Mouse (Mus musculus) induced T-regulatory cell, adult 2 months (primary cell): ENCODE measurements around the gene Zfp316.

Source experiments
- DNase-seq: peaks from one replicate; pipeline ENCODE4 v3.0.0-alpha.2; 2012; ENCODE audit warnings: low read depth

The Zfp316 gene

GRCm38 (mm10) chr5:143269363-143270150 lies at the start of gene Zfp316:
Gene Zfp316 (minus strand): TSS chr5:143270022.
- peak; percentile 64 for DNase-seq

- no peak for DNase-seq
Observed at GRCm38 (mm10) chr5:143317288-143317610, 47.4 kb upstream of the Zfp316 start.

GRCm38 (mm10) chr5:143316605-143317287 lies 46.9 kb upstream of the Zfp316 start:
- DNase-seq = no peak

- DNase-seq = no peak
Observed at GRCm38 (mm10) chr5:143315514-143315888, 45.7 kb upstream of the Zfp316 start.

- peak; percentile 90 for DNase-seq
Observed at GRCm38 (mm10) chr5:143314730-143315513, 45.1 kb upstream of the Zfp316 start, which contains the start of gene E130309D02Rik. Gene E130309D02Rik (minus strand): TSS chr5:143315360.

- DNase-seq = no peak
Observed at GRCm38 (mm10) chr5:143314183-143314729, 44.4 kb upstream of the Zfp316 start.

GRCm38 (mm10) chr5:143311886-143312285 lies 42.1 kb upstream of the Zfp316 start:
- DNase-seq = peak; percentile 93

GRCm38 (mm10) chr5:143309916-143310315 lies 40.1 kb upstream of the Zfp316 start:
- DNase-seq = no peak

GRCm38 (mm10) chr5:143308825-143309224 lies 39.0 kb upstream of the Zfp316 start:
- DNase-seq = no peak

- DNase-seq = no peak
Observed at GRCm38 (mm10) chr5:143304251-143304650, 34.4 kb upstream of the Zfp316 start.

- DNase-seq = no peak
Observed at GRCm38 (mm10) chr5:143301296-143301695, 31.5 kb upstream of the Zfp316 start.

GRCm38 (mm10) chr5:143299686-143300085 lies 29.9 kb upstream of the Zfp316 start:
- DNase-seq = peak; percentile 69

- peak; percentile 34 for DNase-seq
Observed at GRCm38 (mm10) chr5:143298391-143298790, 28.6 kb upstream of the Zfp316 start.

GRCm38 (mm10) chr5:143297986-143298385 lies 28.2 kb upstream of the Zfp316 start:
- DNase-seq = no peak

GRCm38 (mm10) chr5:143295330-143295729 lies 25.5 kb upstream of the Zfp316 start:
- DNase-seq = no peak

- peak; percentile 40 for DNase-seq
Observed at GRCm38 (mm10) chr5:143294862-143295261, 25.0 kb upstream of the Zfp316 start.

GRCm38 (mm10) chr5:143293404-143293803 lies 23.6 kb upstream of the Zfp316 start, which contains the start of gene Zfp853:
Gene Zfp853 (minus strand): TSS chr5:143293623.
- DNase-seq = no peak

- no peak for DNase-seq
Observed at GRCm38 (mm10) chr5:143292879-143293278, 23.1 kb upstream of the Zfp316 start.

- no peak for DNase-seq
Observed at GRCm38 (mm10) chr5:143289299-143289698, 19.5 kb upstream of the Zfp316 start.

GRCm38 (mm10) chr5:143288378-143288911 lies 18.6 kb upstream of the Zfp316 start:
- DNase-seq = no peak

GRCm38 (mm10) chr5:143287774-143288328 lies 18.0 kb upstream of the Zfp316 start:
- peak; percentile 47 for DNase-seq

- DNase-seq = no peak
Observed at GRCm38 (mm10) chr5:143284762-143285161, 14.9 kb upstream of the Zfp316 start.
